Mouse (Mus musculus): ENCODE data around the gene Wdr63. TPM values are rescaled to one million over a fixed set of nuclear protein-coding genes. Genes with fewer than 3 reads are reported as not detected.

Gene Wdr63
- polyA plus RNA-seq, 1 experiment from 2014 or later: 0.48 TPM

GRCm38 (mm10) chr3:146110916-146111315, 3.0 kb upstream of the Wdr63 start:
- H3K36me3 ChIP-seq: no peaks in the 10 kb centered on the region
- peaks cover 16% of the 10 kb centered on the region for H3K27me3 ChIP-seq (ENCODE audit: insufficient read depth, poor library complexity, severe bottlenecking)
- peaks cover 7% of the 10 kb centered on the region; the same call in 1 of the 2 replicates for H3K4me1 ChIP-seq
- H3K27ac ChIP-seq: no peak overlapping the region
- no peaks in the 10 kb centered on the region for H3K9me3 ChIP-seq
- WGBS: 74% methylated on average over 6 of the region's 6 CpGs
- H3K4me3 ChIP-seq: no peak overlapping the region
- DNase-seq (ENCODE audit: low spot score): no peak

DNA sequence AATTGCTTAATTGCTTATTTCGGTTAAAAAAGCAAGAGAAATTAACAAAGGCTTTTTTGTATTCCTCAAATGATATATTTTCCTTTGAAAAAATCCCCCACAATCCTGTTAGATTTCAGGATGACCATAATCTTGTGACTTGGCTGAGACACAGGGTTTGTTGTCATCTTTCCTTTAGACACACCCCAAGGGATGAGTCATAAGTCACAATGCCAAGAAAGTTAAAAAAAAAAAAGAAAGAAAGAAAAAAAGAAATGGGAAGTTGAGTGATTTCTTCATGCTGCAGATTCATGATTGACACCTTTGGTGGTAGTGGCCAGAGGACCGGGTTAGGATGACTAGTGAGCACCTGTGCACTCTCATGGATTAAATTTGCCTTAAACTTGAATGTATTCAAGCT, 2.4 kb upstream of the Wdr63 start:
- DNase-seq (ENCODE audit: low spot score): no peak
- H3K27me3 ChIP-seq (ENCODE audit: insufficient read depth, poor library complexity, severe bottlenecking): peaks cover 16% of the 10 kb centered on the region
- 68% methylated on average over 2 of the region's 2 CpGs for WGBS

DNA sequence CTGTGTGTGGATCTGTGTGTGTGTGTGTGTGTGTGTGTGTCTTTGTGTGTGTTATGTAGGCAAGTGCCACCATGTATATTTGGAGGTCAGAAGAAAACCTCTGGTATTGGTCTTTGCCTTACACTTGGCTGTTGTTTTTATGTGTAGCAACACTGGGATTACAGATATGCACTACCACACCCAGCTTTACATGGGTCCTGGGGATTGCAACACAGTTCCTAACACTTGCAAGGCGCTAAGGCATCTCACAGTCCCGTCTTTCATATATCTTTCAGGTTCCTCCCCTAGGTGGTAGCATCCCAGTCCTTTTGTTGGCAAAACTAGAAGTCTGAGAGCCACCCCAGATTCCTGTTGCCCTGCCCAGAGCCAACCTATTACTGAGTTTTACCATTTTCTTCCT, 1.0 kb upstream of the Wdr63 start:
- no peaks in the 10 kb centered on the region for H3K36me3 ChIP-seq
- no peaks in the 10 kb centered on the region for H3K9me3 ChIP-seq
- peaks cover 7% of the 10 kb centered on the region; the same call in 1 of the 2 replicates for H3K4me1 ChIP-seq
- 70% methylated on average over 2 of the region's 2 CpGs for WGBS
- peaks cover 11% of the 10 kb centered on the region for H3K27me3 ChIP-seq (ENCODE audit: insufficient read depth, poor library complexity, severe bottlenecking)
- H3K4me3 ChIP-seq: no peak overlapping the region
- H3K27ac ChIP-seq: no peak overlapping the region
- no peak for DNase-seq (ENCODE audit: low spot score)

More for the DNA sequence above, 2.4 kb upstream of the Wdr63 start:
- Histone ChIP-seq H3K4me1 (peaks cover 7% of the 10 kb centered on the region; the same call in 1 of the 2 replicates), H3K27ac (no peak overlapping the region), H3K9me3 (no peaks in the 10 kb centered on the region), H3K36me3 (no peaks in the 10 kb centered on the region), H3K4me3 (no peak overlapping the region)

- H3K27me3 ChIP-seq (ENCODE audit: insufficient read depth, poor library complexity, severe bottlenecking): peaks cover 1% of the 10 kb centered on the region; the same call in 1 of the 2 replicates
- WGBS: 6% methylated on average over 18 of the region's 18 CpGs
- H3K27ac ChIP-seq: no peak overlapping the region
- H3K9me3 ChIP-seq: no peaks in the 10 kb centered on the region
- no peak for DNase-seq (ENCODE audit: low spot score)
- H3K4me1 ChIP-seq: peaks cover 7% of the 10 kb centered on the region; the same call in 1 of the 2 replicates
- no peaks in the 10 kb centered on the region for H3K36me3 ChIP-seq
- peak overlapping the region; percentile 65 for H3K4me3 ChIP-seq
Measured at GRCm38 (mm10) chr3:146107116-146107849, 647 bp downstream of the Wdr63 start.

- Histone ChIP-seq H3K27ac (no peak overlapping the region), H3K4me1 (peaks cover 2% of the 10 kb centered on the region; the same call in 1 of the 2 replicates), H3K4me3 (no peak overlapping the region), H3K27me3 (ENCODE audit: insufficient read depth, poor library complexity, severe bottlenecking) (no peaks in the 10 kb centered on the region), H3K36me3 (no peaks in the 10 kb centered on the region), H3K9me3 (no peaks in the 10 kb centered on the region)
- 55% methylated on average over 6 of the region's 6 CpGs for WGBS
- DNase-seq (ENCODE audit: low spot score): no peak
Measured at GRCm38 (mm10) chr3:146102049-146102448, 5.9 kb downstream of the Wdr63 start.

GRCm38 (mm10) chr3:146099925-146100324, 8.0 kb downstream of the Wdr63 start:
- H3K36me3 ChIP-seq: no peaks in the 10 kb centered on the region
- no peak for DNase-seq (ENCODE audit: low spot score)
- H3K27me3 ChIP-seq (ENCODE audit: insufficient read depth, poor library complexity, severe bottlenecking): no peaks in the 10 kb centered on the region
- no peak overlapping the region for H3K27ac ChIP-seq
- no peaks in the 10 kb centered on the region for H3K4me1 ChIP-seq
- H3K9me3 ChIP-seq: no peaks in the 10 kb centered on the region
- no peak overlapping the region for H3K4me3 ChIP-seq

- Histone ChIP-seq H3K27me3 (ENCODE audit: insufficient read depth, poor library complexity, severe bottlenecking) (no peaks in the 10 kb centered on the region), H3K4me1 (no peaks in the 10 kb centered on the region), H3K27ac (no peak overlapping the region), H3K36me3 (no peaks in the 10 kb centered on the region), H3K9me3 (no peaks in the 10 kb centered on the region), H3K4me3 (no peak overlapping the region)
- 90% methylated on average over 4 of the region's 4 CpGs for WGBS
- DNase-seq (ENCODE audit: low spot score): no peak
Measured at GRCm38 (mm10) chr3:146097861-146098260, 10.1 kb downstream of the Wdr63 start.

- 73% methylated on average over 7 of the region's 7 CpGs for WGBS
- no peaks in the 10 kb centered on the region for H3K36me3 ChIP-seq
- H3K4me1 ChIP-seq: no peaks in the 10 kb centered on the region
- no peak for DNase-seq (ENCODE audit: low spot score)
- no peak overlapping the region for H3K4me3 ChIP-seq
- no peaks in the 10 kb centered on the region for H3K9me3 ChIP-seq
- H3K27ac ChIP-seq: no peak overlapping the region
- H3K27me3 ChIP-seq (ENCODE audit: insufficient read depth, poor library complexity, severe bottlenecking): no peaks in the 10 kb centered on the region
Measured at GRCm38 (mm10) chr3:146096986-146097385, 10.9 kb downstream of the Wdr63 start.

- WGBS: 86% methylated on average over 10 of the region's 10 CpGs
- no peaks in the 10 kb centered on the region for H3K4me1 ChIP-seq
- H3K36me3 ChIP-seq: no peaks in the 10 kb centered on the region
- no peak overlapping the region for H3K4me3 ChIP-seq
- H3K27me3 ChIP-seq (ENCODE audit: insufficient read depth, poor library complexity, severe bottlenecking): no peaks in the 10 kb centered on the region
- H3K9me3 ChIP-seq: no peaks in the 10 kb centered on the region
- DNase-seq (ENCODE audit: low spot score): no peak
- H3K27ac ChIP-seq: no peak overlapping the region
Measured at GRCm38 (mm10) chr3:146095066-146095465, 12.9 kb downstream of the Wdr63 start.

- WGBS: 87% methylated on average over 13 of the region's 13 CpGs
- Histone ChIP-seq H3K9me3 (no peaks in the 10 kb centered on the region), H3K4me3 (no peak overlapping the region), H3K27ac (no peak overlapping the region), H3K36me3 (no peaks in the 10 kb centered on the region), H3K27me3 (ENCODE audit: insufficient read depth, poor library complexity, severe bottlenecking) (no peaks in the 10 kb centered on the region), H3K4me1 (no peaks in the 10 kb centered on the region)
- DNase-seq (ENCODE audit: low spot score): no peak
Measured at GRCm38 (mm10) chr3:146090988-146091657, 16.8 kb downstream of the Wdr63 start.

DNA sequence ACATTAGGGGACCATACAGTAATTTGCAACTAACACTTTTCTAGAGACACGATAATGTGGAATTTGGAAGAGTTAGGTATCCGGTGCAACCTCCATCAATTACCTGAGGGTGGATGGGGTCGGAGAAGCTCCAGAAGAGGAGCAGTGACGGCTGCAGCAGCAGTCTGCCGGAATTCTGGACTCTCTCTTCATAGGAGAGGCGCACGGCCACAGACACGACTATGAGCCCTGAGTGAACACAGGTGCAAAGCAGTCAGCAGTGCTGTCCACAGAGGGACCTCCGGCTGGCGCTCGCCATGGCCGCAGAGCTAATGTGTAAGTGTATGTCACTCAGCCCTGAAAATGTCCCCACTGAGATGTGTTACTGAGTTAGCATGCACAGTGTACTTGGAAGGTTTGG, 27.7 kb downstream of the Wdr63 start:
- H3K27me3 ChIP-seq (ENCODE audit: insufficient read depth, poor library complexity, severe bottlenecking): no peaks in the 10 kb centered on the region
- H3K36me3 ChIP-seq: no peaks in the 10 kb centered on the region
- no peaks in the 10 kb centered on the region for H3K9me3 ChIP-seq
- WGBS: 88% methylated on average over 12 of the region's 12 CpGs
- DNase-seq (ENCODE audit: low spot score): no peak
- H3K4me1 ChIP-seq: no peaks in the 10 kb centered on the region
- no peak overlapping the region for H3K27ac ChIP-seq
- no peak overlapping the region for H3K4me3 ChIP-seq

DNA sequence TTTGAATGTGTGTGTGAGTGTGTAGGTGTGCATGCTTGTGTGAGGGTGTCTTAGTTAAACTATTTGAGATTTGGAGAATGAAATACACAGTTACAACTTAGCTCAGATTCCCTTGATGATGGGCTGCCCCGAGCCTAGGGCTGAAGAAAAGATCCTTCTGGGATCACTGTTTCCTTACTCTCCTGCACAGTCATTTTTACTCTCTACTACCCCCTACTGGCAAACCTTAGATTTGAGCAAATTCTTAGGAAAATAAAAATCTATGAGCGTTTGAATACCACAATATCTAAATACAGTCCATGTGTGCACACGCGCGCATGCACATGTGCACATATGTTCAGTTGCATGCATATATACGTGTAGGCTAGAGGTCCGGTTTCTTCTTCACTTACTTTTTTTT, 35.1 kb downstream of the Wdr63 start:
- no peaks in the 10 kb centered on the region for H3K4me1 ChIP-seq
- no peak for DNase-seq (ENCODE audit: low spot score)
- no peak overlapping the region for H3K27ac ChIP-seq
- H3K9me3 ChIP-seq: no peaks in the 10 kb centered on the region
- WGBS: 67% methylated on average over 7 of the region's 7 CpGs
- no peaks in the 10 kb centered on the region for H3K27me3 ChIP-seq (ENCODE audit: insufficient read depth, poor library complexity, severe bottlenecking)
- H3K4me3 ChIP-seq: no peak overlapping the region
- H3K36me3 ChIP-seq: no peaks in the 10 kb centered on the region

- DNase-seq (ENCODE audit: low spot score): no peak
- H3K9me3 ChIP-seq: no peaks in the 10 kb centered on the region
- no peaks in the 10 kb centered on the region for H3K27me3 ChIP-seq (ENCODE audit: insufficient read depth, poor library complexity, severe bottlenecking)
- no peak overlapping the region for H3K4me3 ChIP-seq
- H3K4me1 ChIP-seq: no peaks in the 10 kb centered on the region
- H3K27ac ChIP-seq: no peak overlapping the region
- H3K36me3 ChIP-seq: no peaks in the 10 kb centered on the region
- WGBS: 82% methylated on average over 4 of the region's 4 CpGs
Measured at GRCm38 (mm10) chr3:146069276-146069675, 38.7 kb downstream of the Wdr63 start.

All from heart, embryonic 10.5 days (tissue).